Mouse (Mus musculus) liver, embryonic 14.5 days (tissue): ENCODE measurements around the gene Stat5b.

Source experiments
- CTCF ChIP-seq: IDR thresholded peaks from 2 replicates; pipeline ENCODE4 v1.5.1; 2016; ENCODE audit warnings: antibody characterized with exemption, low read depth, control low read depth
- EP300 ChIP-seq: IDR thresholded peaks from 2 replicates; pipeline ENCODE4 v1.6.1; 2016; ENCODE audit warnings: antibody characterized with exemption, low read depth

DNA sequence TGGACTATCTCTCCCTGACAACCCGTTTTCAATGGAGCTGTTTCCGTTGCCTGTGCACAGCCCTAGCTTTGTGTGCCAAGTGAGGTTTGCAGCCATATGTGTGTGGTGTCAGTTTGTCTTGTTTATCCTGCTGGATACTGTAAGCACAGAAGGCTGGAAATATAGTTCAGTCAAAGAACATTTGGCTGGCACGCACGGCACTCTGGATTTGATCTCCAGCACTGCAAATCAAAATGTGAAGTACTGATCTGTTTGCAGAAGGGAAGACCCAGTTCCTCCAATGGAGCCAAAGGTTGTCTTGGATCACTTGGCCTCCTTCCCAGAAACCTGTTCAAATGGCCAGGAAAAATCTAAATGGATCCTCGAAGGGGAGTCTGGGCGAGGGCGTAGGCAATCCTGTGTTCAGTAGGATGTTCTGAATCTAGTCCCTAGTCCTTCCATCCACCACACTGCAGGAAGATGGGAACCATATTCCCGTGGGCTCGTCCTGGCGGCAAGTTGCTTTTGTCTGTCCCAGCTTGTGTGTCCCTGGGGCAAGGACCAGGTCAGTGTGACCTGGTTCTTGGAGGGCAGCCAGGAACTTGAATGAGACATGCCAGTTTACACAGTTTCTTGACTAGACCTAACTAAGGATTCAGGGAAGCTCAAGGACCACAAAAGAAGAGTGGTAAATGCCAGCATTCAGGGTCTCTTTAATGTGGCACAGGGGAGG, 19.9 kb upstream of the Stat5b start:
- TF ChIP-seq CTCF (no peak), EP300 (no peak)
